Comparison of ENCODE assay signal across 12 mouse cellular contexts in genomic region chr11:44626065-44626464, GRCm38 (mm10). TPM values are rescaled to one million over a fixed set of nuclear protein-coding genes. Genes with fewer than 3 reads are reported as not detected.
DNase-seq lines count a peak whose midpoint lies in the region; ATAC-seq and TF ChIP-seq lines count a peak whose summit lies in the region.
"Had no signal": no experiment of that assay in that cellular context is flagged by ENCODE, and none has a peak within 500 bp of the region (broad histone marks: within the 10 kb centered on the region; RNA-seq: fewer than 3 reads in every experiment).

No protein-coding gene starts in this region.

- no peak for TF ChIP-seq CTCF in brain, embryonic 14.5 days (IDR thresholded peaks at IDR 0.05; ENCODE audit: borderline replicate concordance, extremely low read depth, insufficient read depth, insufficient read length)

- peak overlapping the region; percentile 40 for H3K4me2 ChIP-seq in hindbrain, embryonic 14.5 days (replicated peaks)
- H3K4me2 ChIP-seq in limb, embryonic 15.5 days, result 0 out of 2 replicates have a peak overlapping the region, but pooled peaks have one; percentile 12
- no peak overlapping the region for H3K4me2 ChIP-seq in liver, embryonic 11.5 days
- H3K4me2 ChIP-seq: lung, embryonic 15.5 days had no signal

- peak overlapping the region; percentile 15; the same call in 1 of the 2 replicates for H3K27ac ChIP-seq in hindbrain, embryonic 14.5 days
- peak overlapping the region; percentile 59 for H3K27ac ChIP-seq in limb, embryonic 15.5 days
- no peak overlapping the region for H3K27ac ChIP-seq in liver, embryonic 11.5 days (ENCODE audit: low read depth, low read length)
- H3K27ac ChIP-seq: embryonic facial prominence, embryonic 10.5 days; lung, embryonic 15.5 days had no signal

- H3K4me3 ChIP-seq in hindbrain, embryonic 14.5 days (replicated peaks; ENCODE audit: low read length), result 0 out of 2 replicates have a peak overlapping the region, but pooled peaks have one; percentile 5
- no peak overlapping the region for H3K4me3 ChIP-seq in limb, embryonic 15.5 days
- H3K4me3 ChIP-seq in liver, embryonic 11.5 days (ENCODE audit: low read depth, low read length), result no peak overlapping the region
- H3K4me3 ChIP-seq: embryonic facial prominence, embryonic 10.5 days; lung, embryonic 15.5 days had no signal

- WGBS in hindbrain, embryonic 14.5 days, result 51% methylated on average over 10 of the region's 10 CpGs
- 61% methylated on average over 10 of the region's 10 CpGs for WGBS in limb, embryonic 15.5 days
- 82% methylated on average over 10 of the region's 10 CpGs for WGBS in liver, embryonic 11.5 days

- intact Hi-C loops in left cerebral cortex, postnatal 10 days (cut with DNase I), result no loop called here

- peaks cover 26% of the 10 kb centered on the region for H3K4me1 ChIP-seq in hindbrain, embryonic 14.5 days (replicated peaks; ENCODE audit: control insufficient read depth, insufficient read depth, low read length)
- peaks cover 16% of the 10 kb centered on the region for H3K4me1 ChIP-seq in limb, embryonic 15.5 days
- no peaks in the 10 kb centered on the region for H3K4me1 ChIP-seq in liver, embryonic 11.5 days (replicated peaks; ENCODE audit: control insufficient read depth, insufficient read depth, low read length)

- no peaks in the 10 kb centered on the region for H3K27me3 ChIP-seq in hindbrain, embryonic 14.5 days (ENCODE audit: control insufficient read depth, insufficient read depth, low read length)
- H3K27me3 ChIP-seq in limb, embryonic 15.5 days, result peaks cover 3% of the 10 kb centered on the region
- peaks cover 13% of the 10 kb centered on the region for H3K27me3 ChIP-seq in liver, embryonic 11.5 days (replicated peaks; ENCODE audit: control insufficient read depth, insufficient read depth, low read length)

- H3K9ac ChIP-seq in hindbrain, embryonic 14.5 days, result peak overlapping the region; percentile 33
- H3K9ac ChIP-seq in limb, embryonic 15.5 days, result no peak overlapping the region
- no peak overlapping the region for H3K9ac ChIP-seq in liver, embryonic 11.5 days (ENCODE audit: low read depth, low read length)
- H3K9ac ChIP-seq: lung, embryonic 15.5 days had no signal

- DNase-seq in brain, embryonic 14.5 days (ENCODE audit: low read depth), result peak; percentile 86
- peak; percentile 83 for DNase-seq in cerebellum, adult 11-12 months
- DNase-seq in hindbrain, embryonic 14.5 days (ENCODE audit: low spot score), result no peak
- no peak for DNase-seq in left cerebral cortex, postnatal 10 days (ENCODE audit: extremely low spot score in 1 of 2, low spot score in 2 of 2)
- no peak for DNase-seq in liver, embryonic 11.5 days (ENCODE audit: low spot score)
- DNase-seq: kidney, postnatal 4 days had no signal

- 0 out of 2 replicates have a peak, but pooled peaks cover 7% of the 10 kb centered on the region for H3K36me3 ChIP-seq in hindbrain, embryonic 14.5 days (replicated peaks; ENCODE audit: control insufficient read depth, insufficient read depth)
- H3K36me3 ChIP-seq in limb, embryonic 15.5 days, result no peaks in the 10 kb centered on the region
- no peaks in the 10 kb centered on the region for H3K36me3 ChIP-seq in liver, embryonic 11.5 days (ENCODE audit: control insufficient read depth, insufficient read depth, low read length)
- H3K36me3 ChIP-seq: embryonic facial prominence, embryonic 10.5 days; G1E; lung, embryonic 15.5 days had no signal

- H3K9me3 ChIP-seq in hindbrain, embryonic 14.5 days (ENCODE audit: control insufficient read depth, low read length), result no peaks in the 10 kb centered on the region
- no peaks in the 10 kb centered on the region for H3K9me3 ChIP-seq in limb, embryonic 15.5 days
- H3K9me3 ChIP-seq in liver, embryonic 11.5 days (ENCODE audit: control insufficient read depth, low read length), result no peaks in the 10 kb centered on the region
- H3K9me3 ChIP-seq: embryonic facial prominence, embryonic 10.5 days; G1E; lung, embryonic 15.5 days had no signal

- no peak for TF ChIP-seq POLR2A in brain, embryonic 14.5 days (IDR thresholded peaks at IDR 0.05; ENCODE audit: borderline replicate concordance, extremely low read depth, insufficient read depth, insufficient read length, poor library complexity, severe bottlenecking)

- ATAC-seq in hindbrain, embryonic 14.5 days (ENCODE audit: low FRiP score), result peak; percentile 37; the same call in 1 of the 2 replicates
- no peak for ATAC-seq in limb, embryonic 15.5 days (ENCODE audit: insufficient number of reproducible peaks, low FRiP score, low TSS enrichment, low read depth)
- ATAC-seq in liver, embryonic 11.5 days (replicated peaks; ENCODE audit: low FRiP score), result no peak
- no peak for ATAC-seq in granulocyte monocyte progenitor cell, adult 5-6 weeks (replicated peaks; ENCODE audit: poor library complexity, severe bottlenecking)

RNA-seq across cellular contexts. Expression of gene Ebf1, which starts 8.9 kb away (rescaled TPM):
- 33.8 and 53.1 TPM in 2 replicates for polyA plus RNA-seq in brain, embryonic 14.5 days (2012; rRNA removed)
- 123 TPM in 2 replicates for polyA plus RNA-seq in hindbrain, embryonic 14.5 days (2014; fragmentation: Nextera tagmentation; extraction: Ambion mirVana)
- polyA plus RNA-seq in limb, embryonic 15.5 days (2015; fragmentation: Nextera tagmentation; extraction: Ambion mirVana), result 54.1 and 65.0 TPM in 2 replicates
- 1 to 10 TPM; 3.6 to 5.0 TPM for total RNA-seq in left cerebral cortex, postnatal 10 days (2021)
- polyA plus RNA-seq in liver, embryonic 11.5 days (2014; fragmentation: Nextera tagmentation; extraction: Ambion mirVana), result 0.75 and 0.99 TPM in 2 replicates
- not detected in 2 replicates for total RNA-seq in granulocyte monocyte progenitor cell, adult 5-6 weeks (2014; fragmentation: Nextera tagmentation)
- total RNA-seq in granulocyte monocyte progenitor cell, adult 5-6 weeks (2017), result not detected in 2 replicates
- total RNA-seq: hematopoietic stem cell, adult 5-6 weeks had no signal
- polyA plus RNA-seq: G1E had no signal

Comparison
In these comparisons a context has a peak if more than half of its experiments do, and no peak if none do; other contexts are left out.
1. DNase-seq: peak in brain, embryonic 14.5 days (single experiment) and cerebellum, adult 11-12 months (single experiment); none in hindbrain, embryonic 14.5 days (single experiment), left cerebral cortex, postnatal 10 days (0 of 2) and liver, embryonic 11.5 days (single experiment).
2. RNA of gene Ebf1, which starts 8.9 kb away (polyA plus RNA-seq): 123 TPM in hindbrain, embryonic 14.5 days, 54.1 to 65.0 TPM in limb, embryonic 15.5 days and 33.8 to 53.1 TPM in brain, embryonic 14.5 days; 0.75 to 0.99 TPM in liver, embryonic 11.5 days; every median in the first group is over 10 times any median in the second.